ENCODE assay signal across 9 mouse cellular contexts in genomic region chr13:36578569-36579333, GRCm38 (mm10).
A peak's percentile ranks its signal among the peaks of the same experiment; 100 is the strongest.
DNase-seq lines count a peak whose midpoint lies in the region; ATAC-seq and TF ChIP-seq lines count a peak whose summit lies in the region.
"Had no signal": no experiment of that assay in that cellular context is flagged by ENCODE, and none has a peak within 500 bp of the region (broad histone marks: within the 10 kb centered on the region; RNA-seq: fewer than 3 reads in every experiment).

No protein-coding gene starts in this region.

- no peaks in the 10 kb centered on the region for H3K36me3 ChIP-seq in forebrain, embryonic 16.5 days (ENCODE audit: control insufficient read depth, insufficient read depth)
- no peaks in the 10 kb centered on the region for H3K36me3 ChIP-seq in liver, embryonic 14.5 days (replicated peaks; ENCODE audit: control insufficient read depth, insufficient read depth, low read depth)
- H3K36me3 ChIP-seq in neural tube, embryonic 15.5 days, result no peaks in the 10 kb centered on the region
- H3K36me3 ChIP-seq: G1E had no signal

- intact Hi-C loops in heart, postnatal 14 days (cut with DNase I), result no loop called here

- peak overlapping the region; percentile 88 for H3K9ac ChIP-seq in forebrain, embryonic 16.5 days (replicated peaks; ENCODE audit: low read depth, low read length)
- H3K9ac ChIP-seq in liver, embryonic 14.5 days (replicated peaks), result peak overlapping the region; percentile 28; the same call in 1 of the 2 replicates
- H3K9ac ChIP-seq in neural tube, embryonic 15.5 days (replicated peaks), result peak overlapping the region; percentile 54

- no peaks in the 10 kb centered on the region for H3K9me3 ChIP-seq in forebrain, embryonic 16.5 days (ENCODE audit: control insufficient read depth, low read length)
- no peaks in the 10 kb centered on the region for H3K9me3 ChIP-seq in liver, embryonic 14.5 days (ENCODE audit: control insufficient read depth, low read length)
- no peaks in the 10 kb centered on the region for H3K9me3 ChIP-seq in neural tube, embryonic 15.5 days (replicated peaks)
- H3K9me3 ChIP-seq: G1E had no signal

- no peaks in the 10 kb centered on the region for H3K27me3 ChIP-seq in forebrain, embryonic 16.5 days (replicated peaks; ENCODE audit: control insufficient read depth, insufficient read depth, low read length)
- H3K27me3 ChIP-seq in liver, embryonic 14.5 days (ENCODE audit: control insufficient read depth, insufficient read depth, low read length), result no peaks in the 10 kb centered on the region
- no peaks in the 10 kb centered on the region for H3K27me3 ChIP-seq in neural tube, embryonic 15.5 days (replicated peaks)

- peak; percentile 99 for ATAC-seq in forebrain, embryonic 16.5 days
- peak; percentile 83 for ATAC-seq in liver, embryonic 14.5 days (ENCODE audit: insufficient read depth)
- peak; percentile 97 for ATAC-seq in neural tube, embryonic 15.5 days (ENCODE audit: low FRiP score)

- TF ChIP-seq CTCF in liver, embryonic 14.5 days (IDR thresholded peaks at IDR 0.05; ENCODE audit: low read depth), result 0 out of 2 replicates have a peak, but pooled peaks have one; percentile 26

- DNase-seq in ES-CJ7 (ENCODE audit: low read depth, low spot score), result peak; percentile 72
- peak; percentile 91 to 94 for DNase-seq in cerebellum, adult 18-20 months
- DNase-seq in heart, postnatal 14 days, result peak; percentile 54 to 61
- DNase-seq in layer of hippocampus, adult 11-12 months (ENCODE audit: low spot score), result peak; percentile 85
- DNase-seq in liver, embryonic 14.5 days (ENCODE audit: low read depth in 3 of 3, low spot score in 3 of 3), result peak; percentile 9 to 13 (median 9)
- DNase-seq in urinary bladder, postnatal 14 days (ENCODE audit: low spot score), result peak; percentile 46

- WGBS in forebrain, embryonic 16.5 days, result 2% methylated on average over 41 of the region's 41 CpGs
- WGBS in liver, embryonic 14.5 days (ENCODE audit: insufficient replicate concordance), result 3% methylated on average over 41 of the region's 41 CpGs
- 2% methylated on average over 41 of the region's 41 CpGs for WGBS in neural tube, embryonic 15.5 days

- peaks cover 31% of the 10 kb centered on the region for H3K4me1 ChIP-seq in forebrain, embryonic 16.5 days (replicated peaks; ENCODE audit: control insufficient read depth, insufficient read depth, low read length)
- H3K4me1 ChIP-seq in liver, embryonic 14.5 days (replicated peaks; ENCODE audit: control insufficient read depth in 2 of 2, insufficient read depth in 2 of 2, low read length in 1 of 2), result peaks cover 0 to 9% of the 10 kb centered on the region in 2 experiments; a peak in 2 of 4 replicates
- peaks cover 37% of the 10 kb centered on the region for H3K4me1 ChIP-seq in neural tube, embryonic 15.5 days

- peak overlapping the region; percentile 66 for H3K4me2 ChIP-seq in forebrain, embryonic 16.5 days (ENCODE audit: low read length)
- H3K4me2 ChIP-seq in liver, embryonic 14.5 days (ENCODE audit: low read depth), result peak overlapping the region; percentile 37
- peak overlapping the region; percentile 61 for H3K4me2 ChIP-seq in neural tube, embryonic 15.5 days

- no peak for TF ChIP-seq EP300 in liver, embryonic 14.5 days (IDR thresholded peaks at IDR 0.05; ENCODE audit: low read depth)

- peak overlapping the region; percentile 63 for H3K4me3 ChIP-seq in forebrain, embryonic 16.5 days (replicated peaks; ENCODE audit: low read length)
- H3K4me3 ChIP-seq in liver, embryonic 14.5 days (ENCODE audit: insufficient read depth in 1 of 2, low read depth in 2 of 2, low read length in 2 of 2), result peak overlapping the region; percentile 40 to 46
- H3K4me3 ChIP-seq in neural tube, embryonic 15.5 days (replicated peaks), result peak overlapping the region; percentile 42

- peak overlapping the region; percentile 93 for H3K27ac ChIP-seq in forebrain, embryonic 16.5 days (ENCODE audit: low read length)
- no peak overlapping the region for H3K27ac ChIP-seq in liver, embryonic 14.5 days
- peak overlapping the region; percentile 86 for H3K27ac ChIP-seq in neural tube, embryonic 15.5 days (replicated peaks)

Comparison
In these comparisons a context has a peak if more than half of its experiments do, and no peak if none do; other contexts are left out.
1. DNase-seq: peak in every context shown above with its lines; median percentile 92 in cerebellum, adult 18-20 months; 85 in layer of hippocampus, adult 11-12 months; 72 in ES-CJ7; 58 in heart, postnatal 14 days; 46 in urinary bladder, postnatal 14 days; 9 in liver, embryonic 14.5 days.
2. H3K9ac ChIP-seq: peak in every context shown above with its lines; median percentile 88 in forebrain, embryonic 16.5 days; 54 in neural tube, embryonic 15.5 days; 28 in liver, embryonic 14.5 days.